Mouse (Mus musculus) spleen, adult 12 weeks (tissue): ENCODE data around the gene Papolb.
A peak's percentile ranks its signal among the peaks of the same experiment; 100 is the strongest.

ENCODE experiments used
- DNase-seq: peaks from one replicate; pipeline ENCODE4 v3.0.0; 2022; ENCODE audit warnings: low spot score

Gene Papolb

GRCm38 (mm10) chr5:142529915-142530314, at the start of gene Papolb:
Gene Papolb (minus strand): TSS chr5:142530076.
- no peak for DNase-seq

- no peak for DNase-seq
Observed at GRCm38 (mm10) chr5:142578192-142578591, 48.3 kb upstream of the Papolb start.

DNA sequence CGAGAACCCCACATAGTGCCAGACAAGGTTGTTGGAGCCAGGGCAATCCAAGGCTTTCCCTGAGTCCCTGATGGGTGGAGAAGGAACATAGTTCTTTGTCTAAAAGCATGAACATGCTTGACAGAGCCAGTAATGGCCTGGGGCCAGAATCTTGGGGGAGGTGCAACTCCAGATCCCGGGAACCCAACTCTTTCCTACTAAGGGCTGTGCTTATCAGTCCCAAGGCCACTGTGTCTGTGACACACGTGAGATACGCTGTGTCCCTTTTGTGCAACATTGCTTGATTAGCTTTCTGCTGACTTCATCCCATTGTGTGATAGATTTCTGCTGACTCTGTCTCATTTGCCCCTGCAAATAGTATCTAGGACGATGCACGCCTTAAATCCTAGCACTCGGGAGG, 47.0 kb upstream of the Papolb start:
- DNase-seq, result no peak

- no peak for DNase-seq
Observed at GRCm38 (mm10) chr5:142574323-142575057, 44.6 kb upstream of the Papolb start.

DNA sequence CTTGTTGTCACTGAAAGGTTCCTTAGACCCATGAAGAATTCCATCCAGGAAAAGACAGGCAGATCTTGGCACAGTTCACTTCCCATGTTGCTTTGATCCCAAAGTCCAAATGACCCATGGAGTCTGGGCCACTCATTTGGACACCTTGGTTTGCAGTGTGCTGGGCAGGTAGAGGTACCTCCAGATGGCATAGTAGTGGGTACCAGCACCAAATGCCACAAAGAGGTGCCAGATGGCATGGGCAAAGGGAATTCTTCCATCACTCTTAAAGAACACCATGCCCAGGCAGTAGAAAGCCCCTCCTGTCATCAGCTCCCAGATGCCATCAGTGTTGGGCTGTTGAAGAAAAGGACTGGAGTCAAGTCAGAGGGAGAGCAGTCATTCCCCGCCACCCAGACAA, 34.7 kb upstream of the Papolb start:
- DNase-seq, result no peak

- no peak for DNase-seq
Observed at GRCm38 (mm10) chr5:142560261-142560660, 30.4 kb upstream of the Papolb start.

DNA sequence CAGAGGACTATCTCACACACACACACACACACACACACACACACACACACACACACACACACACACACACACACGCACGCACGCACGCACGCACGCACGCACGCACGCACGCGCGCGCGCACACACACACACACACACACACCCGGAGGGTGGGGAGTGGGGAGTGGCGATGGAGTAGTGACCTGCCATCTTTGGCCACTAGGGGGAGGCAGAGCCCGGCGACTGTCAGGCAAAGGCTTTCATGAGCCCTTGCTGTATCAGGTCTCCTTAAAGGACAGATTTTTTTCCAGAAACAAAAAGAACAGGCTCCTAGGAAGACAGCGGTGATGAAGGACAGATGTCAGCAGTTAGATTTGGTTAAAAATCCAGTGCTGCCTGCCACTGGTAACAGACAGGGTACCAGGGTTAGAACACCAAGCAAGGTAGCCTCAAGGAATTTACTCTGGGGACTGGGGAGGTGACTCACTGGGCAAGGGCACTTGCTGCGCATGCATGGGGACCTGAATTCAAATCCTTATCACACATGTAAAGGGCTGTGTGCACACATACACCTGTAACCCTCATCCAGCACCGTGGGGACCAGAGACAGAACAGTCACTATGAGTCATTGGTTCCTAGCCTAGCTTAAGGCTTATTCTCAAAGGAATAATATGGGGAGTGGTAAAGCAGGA, 27.7 kb upstream of the Papolb start:
- peak; percentile 24 for DNase-seq

GRCm38 (mm10) chr5:142556721-142557120, 26.8 kb upstream of the Papolb start:
- no peak for DNase-seq

- DNase-seq, result no peak
Observed at GRCm38 (mm10) chr5:142555866-142556265, 26.0 kb upstream of the Papolb start.

DNA sequence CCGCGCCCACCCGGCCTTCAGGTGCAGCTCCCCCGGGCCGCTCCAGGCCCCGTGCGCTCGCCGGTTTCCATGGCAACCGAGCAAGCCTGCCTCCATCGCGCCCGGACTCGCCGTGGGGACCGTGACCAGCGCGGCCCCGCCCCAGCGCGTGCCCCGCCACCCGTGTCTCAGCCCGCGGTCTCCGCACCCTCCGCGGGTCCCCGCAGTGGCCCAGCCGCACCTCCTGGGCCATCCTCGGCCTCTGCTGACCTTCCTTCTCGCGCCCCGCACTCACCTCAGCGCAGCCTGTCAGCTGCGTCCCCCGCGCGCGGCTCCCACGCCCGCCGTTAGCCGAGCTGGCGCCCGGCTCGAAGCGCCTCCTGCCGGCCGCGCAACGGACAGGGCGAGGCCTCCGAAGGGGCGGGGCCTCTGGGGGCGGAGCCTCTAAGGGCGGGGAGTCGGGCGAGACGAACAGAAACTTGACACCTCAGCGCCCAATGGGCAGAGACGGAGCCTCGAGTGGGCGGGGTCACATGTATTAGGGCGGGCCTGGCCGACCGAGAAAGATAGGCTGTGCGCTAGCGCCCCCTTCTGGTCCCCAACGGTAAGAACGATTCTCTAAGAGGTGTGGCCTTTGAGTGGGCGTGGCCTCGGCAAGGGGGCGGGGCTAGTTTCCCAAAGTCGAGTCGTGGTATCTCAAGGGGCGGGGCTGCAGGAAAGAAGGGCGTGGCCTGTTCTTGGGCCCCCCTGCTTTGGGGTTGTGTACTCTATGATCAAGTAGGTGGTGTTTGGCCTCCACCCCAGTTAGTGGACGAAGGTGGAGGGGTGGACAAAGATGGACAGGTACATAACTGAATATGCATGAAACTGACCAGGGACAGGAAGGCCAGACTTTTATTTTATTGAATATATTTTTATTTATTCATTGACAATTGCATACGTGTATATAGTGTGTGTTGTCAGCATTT, 21.1 kb upstream of the Papolb start, which contains the start of gene Radil:
Gene Radil, minus strand, starts transcription at position 393 of the 947 bp plus-strand sequence.
- peak; percentile 41 for DNase-seq

DNA sequence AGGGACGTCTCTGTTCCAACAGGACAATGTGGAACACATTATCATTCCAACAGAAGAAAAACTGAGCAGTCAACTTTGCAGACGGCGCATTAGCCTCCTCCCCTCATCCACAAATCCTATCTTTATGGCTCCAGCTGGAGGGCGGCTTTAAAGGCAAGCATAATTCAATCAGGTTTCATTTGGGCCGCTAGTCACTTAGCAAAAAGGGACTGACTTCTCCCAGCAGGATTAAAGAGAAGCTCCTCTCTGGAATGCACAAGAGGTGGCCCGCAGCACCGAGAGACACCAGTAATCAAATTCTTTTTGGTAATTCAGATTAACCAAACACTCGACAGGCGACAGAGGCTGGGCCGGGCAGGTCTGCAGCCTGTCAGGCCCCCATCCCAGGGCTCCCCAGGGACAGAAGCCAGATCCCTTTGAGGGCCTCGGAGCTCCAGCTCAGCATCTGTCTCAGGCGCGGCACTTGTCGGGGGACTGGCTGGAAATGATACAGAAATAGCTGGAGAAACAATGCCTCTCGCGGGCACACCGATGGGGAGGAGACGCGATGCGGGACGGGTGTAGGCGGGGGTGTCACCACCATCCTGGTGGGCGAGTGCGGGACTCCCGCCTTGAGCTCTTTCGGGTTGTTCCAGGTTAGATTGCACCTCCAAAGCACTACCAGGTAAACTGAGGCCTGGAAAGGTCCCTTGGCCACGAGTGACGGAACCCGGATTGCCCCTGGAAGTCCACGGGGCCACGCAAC, 20.3 kb upstream of the Papolb start:
- no peak for DNase-seq

DNA sequence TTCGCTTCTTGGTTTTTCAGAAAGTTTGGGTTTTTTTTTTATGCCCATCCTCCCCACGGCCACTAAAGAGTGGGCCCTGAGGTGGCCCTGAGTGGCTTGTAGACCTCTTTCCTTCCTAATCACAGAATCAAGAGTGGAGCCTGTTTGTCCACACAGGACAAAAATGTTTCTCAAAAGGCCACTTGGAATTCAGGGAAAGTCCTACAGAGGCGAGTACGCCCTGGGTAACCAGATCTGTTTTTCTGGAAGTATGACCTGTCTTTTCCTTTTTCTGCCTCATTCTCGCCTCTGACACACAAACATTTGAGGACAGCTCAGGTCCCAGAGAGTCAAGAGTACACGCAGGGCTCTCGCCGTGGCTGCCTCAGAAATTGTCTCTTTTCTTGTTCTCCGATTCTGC, 19.6 kb upstream of the Papolb start:
- no peak for DNase-seq

DNA sequence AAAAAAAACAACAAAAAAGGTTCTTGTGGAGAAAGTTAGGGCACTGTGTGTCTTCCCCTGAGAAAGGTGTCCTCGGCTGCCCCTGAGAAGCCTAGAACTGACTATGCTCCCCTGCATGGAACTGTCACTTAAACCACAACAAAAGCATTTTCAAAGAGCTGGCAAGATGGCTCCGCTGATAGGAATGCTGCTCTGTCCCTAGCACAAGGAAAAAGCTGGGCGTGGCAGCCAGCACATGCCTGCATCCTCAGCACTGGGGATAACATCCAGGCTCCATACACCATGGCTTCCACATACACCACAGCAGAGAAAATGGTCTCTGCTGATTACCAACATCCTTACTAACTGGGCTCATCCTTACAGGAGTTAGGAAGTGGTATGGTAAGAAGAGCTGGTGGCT, 17.2 kb upstream of the Papolb start:
- no peak for DNase-seq

GRCm38 (mm10) chr5:142546344-142546743, 16.5 kb upstream of the Papolb start:
- no peak for DNase-seq

DNA sequence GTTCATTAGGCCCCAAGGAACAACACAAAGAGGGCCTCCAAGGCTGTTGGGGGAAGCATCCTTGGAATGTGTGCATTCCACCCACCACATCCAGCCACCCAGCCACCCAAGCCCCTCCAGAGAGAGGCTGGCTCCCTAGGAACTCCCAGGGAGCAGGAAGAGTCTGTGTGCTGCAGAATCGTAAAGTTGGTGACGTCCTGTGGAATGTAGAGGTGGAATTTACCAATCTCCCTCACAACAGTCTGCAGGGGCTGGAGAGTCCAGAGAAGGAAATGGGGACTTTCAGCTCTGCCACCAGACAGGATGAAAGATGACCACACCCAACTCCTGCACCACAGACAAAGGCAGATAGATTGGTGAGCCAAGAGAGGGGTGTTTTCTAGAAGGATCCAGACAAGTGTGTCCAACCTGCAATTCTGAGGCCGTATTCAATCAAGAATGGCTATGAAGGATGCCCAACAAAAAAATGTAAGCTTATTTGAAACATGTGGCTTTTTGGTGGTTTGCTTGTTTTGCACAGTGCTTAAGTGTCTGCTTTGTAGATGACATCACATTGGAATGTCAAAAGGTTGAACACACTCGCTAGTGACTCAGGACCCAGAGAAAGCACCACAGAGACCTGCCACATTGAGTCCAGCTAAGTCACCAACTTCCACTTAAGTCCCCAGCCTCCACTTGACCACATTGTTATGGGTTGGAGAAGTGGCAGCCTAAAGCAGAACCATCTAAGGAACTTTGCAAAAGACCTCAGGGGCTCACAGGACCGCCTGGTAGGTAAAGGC, 15.3 kb upstream of the Papolb start:
- no peak for DNase-seq

DNA sequence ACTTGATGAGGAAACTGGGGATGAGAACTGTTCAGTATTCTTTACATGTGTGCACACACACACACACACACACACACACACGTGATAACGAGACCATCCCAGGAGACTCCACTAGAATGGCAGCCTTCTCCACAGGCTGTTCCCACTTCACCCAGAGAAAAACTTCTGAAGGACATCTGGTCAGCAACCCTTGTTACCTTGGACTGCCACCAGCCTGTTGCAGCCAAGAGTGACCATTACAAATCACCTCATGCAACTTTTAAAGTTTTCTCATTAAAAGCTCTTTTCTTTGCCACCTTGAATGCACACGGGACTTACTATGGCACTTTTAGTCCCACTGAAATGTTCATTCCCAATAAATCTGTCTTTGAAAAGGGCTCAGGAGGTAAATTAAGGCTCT, 7.4 kb upstream of the Papolb start:
- DNase-seq, result no peak

- DNase-seq, result no peak
Observed at GRCm38 (mm10) chr5:142535388-142535787, 5.5 kb upstream of the Papolb start.

DNA sequence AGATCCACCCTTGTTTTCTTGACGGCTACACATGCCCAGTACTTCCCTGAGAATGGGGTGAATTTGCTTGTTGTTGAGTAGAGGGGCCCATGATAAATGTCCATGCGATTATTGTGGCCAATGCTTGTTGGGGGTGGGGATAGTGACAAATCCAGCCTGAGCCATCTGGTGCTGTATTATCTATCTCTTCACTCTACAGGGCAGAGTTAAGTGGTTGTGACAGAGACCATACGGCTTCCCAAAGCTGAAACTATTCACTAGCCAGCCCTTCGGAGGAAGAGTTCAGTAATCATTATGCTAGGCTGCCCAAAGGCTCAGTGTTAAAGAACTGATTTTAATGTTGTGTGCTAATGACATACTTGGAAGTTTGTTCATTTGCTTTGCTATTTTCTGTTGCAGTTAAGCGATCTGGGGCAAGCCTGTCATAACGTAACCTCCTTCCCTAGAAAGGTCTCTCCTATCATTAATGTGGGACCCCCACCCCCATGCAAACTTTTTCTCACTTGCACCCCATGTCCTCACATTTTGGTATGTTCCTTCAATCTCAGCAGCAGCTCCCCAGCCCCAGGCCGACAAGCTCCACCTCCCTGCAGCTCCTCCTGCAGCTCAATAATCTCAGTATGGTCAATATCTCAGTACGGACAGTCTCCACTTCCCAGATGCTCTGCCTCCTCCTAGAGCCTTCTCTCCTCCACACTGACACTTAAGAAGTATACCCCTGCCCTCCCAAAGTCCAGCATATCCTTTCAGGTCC, 5.0 kb downstream of the Papolb start:
- DNase-seq, result no peak

- DNase-seq, result peak; percentile 6
Observed at GRCm38 (mm10) chr5:142521195-142521866, 8.5 kb downstream of the Papolb start.

DNA sequence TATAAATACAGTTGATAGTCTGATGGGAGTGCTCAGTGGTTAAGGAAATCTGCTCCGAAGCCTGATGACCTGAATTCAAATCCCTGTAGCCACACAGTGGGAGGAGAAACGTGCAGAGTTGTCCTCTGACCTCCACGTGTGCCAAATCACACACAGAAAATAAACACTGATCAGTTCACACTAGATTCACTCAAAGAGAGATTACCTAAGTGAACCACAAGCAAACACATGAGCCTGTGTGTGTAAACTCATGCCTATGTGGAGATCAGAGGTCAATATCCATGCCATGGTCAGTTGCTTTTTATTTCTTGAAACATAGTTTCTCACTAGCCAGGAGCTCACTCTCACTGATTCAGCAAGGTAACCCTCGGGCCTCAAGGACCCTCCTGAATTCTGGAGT, 9.5 kb downstream of the Papolb start:
- DNase-seq, result no peak
